8 mouse cellular contexts compared by ENCODE assay signal in the genomic region with DNA sequence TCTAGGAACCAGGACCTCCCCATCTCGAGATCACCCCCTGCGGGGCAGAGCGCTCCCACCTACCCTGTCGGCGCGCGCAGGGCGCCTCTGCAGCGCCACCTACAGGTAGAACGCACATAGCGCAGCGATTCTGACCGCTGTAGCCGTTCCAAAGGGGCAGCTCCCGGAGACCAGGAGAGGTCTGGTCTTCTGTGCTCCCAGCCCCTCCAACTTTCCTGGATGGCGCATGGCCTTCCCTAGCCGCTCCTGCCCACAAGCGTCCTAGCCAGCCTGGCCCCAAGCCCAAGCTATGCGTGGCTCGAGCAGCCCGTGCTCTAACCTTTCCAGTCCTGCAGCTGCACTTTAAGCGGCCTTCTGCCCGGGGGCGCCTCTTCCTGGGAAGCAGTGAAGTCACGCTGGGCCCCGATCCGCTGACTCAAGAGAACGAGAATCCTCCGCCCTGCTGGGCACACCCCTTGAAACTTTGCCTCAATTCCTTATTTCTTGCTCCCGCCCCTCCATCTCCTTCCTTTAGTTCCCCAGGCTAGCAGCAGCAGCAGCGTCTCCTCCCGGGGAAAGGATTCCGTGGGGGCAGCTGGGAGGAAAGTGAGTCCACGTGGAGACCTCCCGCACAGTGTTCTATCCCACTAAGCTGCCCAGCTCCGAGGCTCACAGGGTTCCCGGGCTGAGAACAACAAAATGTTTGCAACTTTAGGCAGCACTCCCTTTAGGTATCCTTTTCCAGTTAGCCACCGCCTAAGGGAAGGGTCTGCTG. TPM values are rescaled to one million over a fixed set of nuclear protein-coding genes. Genes with fewer than 3 reads are reported as not detected.
DNase-seq lines count a peak whose midpoint lies in the region; ATAC-seq and TF ChIP-seq lines count a peak whose summit lies in the region.

A gene (minus strand): TSS at position 379 of the 754 bp plus-strand sequence.

- H3K9ac ChIP-seq in heart, embryonic 16.5 days (ENCODE audit: low read length) = peak within 1 kb of the TSS; percentile 64
- no peak within 1 kb of the TSS for H3K9ac ChIP-seq in liver, embryonic 16.5 days (ENCODE audit: low read depth, low read length)
- H3K9ac ChIP-seq in neural tube, embryonic 13.5 days = peak within 1 kb of the TSS; percentile 60

- ATAC-seq in heart, embryonic 16.5 days (replicated peaks; ENCODE audit: extremely low read depth, insufficient read depth, low FRiP score) = peak; percentile 82
- ATAC-seq in liver, embryonic 16.5 days (ENCODE audit: low read depth) = peak; percentile 62; the same call in 1 of the 2 replicates
- peak; percentile 88 for ATAC-seq in neural tube, embryonic 13.5 days (ENCODE audit: low read depth)

- DNase-seq in CD4-positive, CD25-positive, alpha-beta regulatory T cell, adult 2 months (ENCODE audit: low read depth, low spot score) = peak; percentile 79
- DNase-seq in adrenal gland, postnatal 25 days = peak; percentile 63
- peak; percentile 61 for DNase-seq in kidney, postnatal 14 days
- peak; percentile 80 for DNase-seq in testis, postnatal 10 days (ENCODE audit: low spot score)

- WGBS in heart, embryonic 16.5 days = 14% methylated on average over 38 of the region's 38 CpGs
- WGBS in liver, embryonic 16.5 days (ENCODE audit: insufficient replicate concordance) = 13% methylated on average over 38 of the region's 38 CpGs
- WGBS in neural tube, embryonic 13.5 days = 17% methylated on average over 38 of the region's 38 CpGs

- H3K36me3 ChIP-seq in heart, embryonic 16.5 days (ENCODE audit: control insufficient read depth, insufficient read depth) = no peaks in the 10 kb centered on the region
- H3K36me3 ChIP-seq in liver, embryonic 16.5 days (ENCODE audit: control insufficient read depth, insufficient read depth) = no peaks in the 10 kb centered on the region
- H3K36me3 ChIP-seq in neural tube, embryonic 13.5 days = no peaks in the 10 kb centered on the region

- H3K4me2 ChIP-seq in heart, embryonic 16.5 days (ENCODE audit: low read depth, low read length) = peak within 1 kb of the TSS; percentile 62
- H3K4me2 ChIP-seq in liver, embryonic 16.5 days (ENCODE audit: low read depth, low read length) = peak within 1 kb of the TSS; percentile 61
- peak within 1 kb of the TSS; percentile 62 for H3K4me2 ChIP-seq in neural tube, embryonic 13.5 days

- H3K4me1 ChIP-seq in embryonic fibroblast, embryonic 13.5 days (ENCODE audit: control insufficient read depth, insufficient read depth, low read length) = peaks cover 5% of the 10 kb centered on the region
- H3K4me1 ChIP-seq in heart, embryonic 16.5 days (ENCODE audit: control insufficient read depth, insufficient read depth, low read length) = peaks cover 5% of the 10 kb centered on the region
- no peaks in the 10 kb centered on the region for H3K4me1 ChIP-seq in liver, embryonic 16.5 days (ENCODE audit: control insufficient read depth, low read depth, low read length)
- H3K4me1 ChIP-seq in neural tube, embryonic 13.5 days (replicated peaks) = 0 out of 2 replicates have a peak, but pooled peaks cover 5% of the 10 kb centered on the region

- H3K27ac ChIP-seq in embryonic fibroblast, embryonic 13.5 days (ENCODE audit: insufficient read depth, low read length) = peak within 1 kb of the TSS; percentile 64
- H3K27ac ChIP-seq in heart, embryonic 16.5 days (ENCODE audit: low read length) = 0 out of 2 replicates have a peak within 1 kb of the TSS, but pooled peaks have one; percentile 15
- no peak within 1 kb of the TSS for H3K27ac ChIP-seq in liver, embryonic 16.5 days (ENCODE audit: low read length)
- no peak within 1 kb of the TSS for H3K27ac ChIP-seq in neural tube, embryonic 13.5 days (replicated peaks)

- H3K4me3 ChIP-seq in embryonic fibroblast, embryonic 13.5 days (ENCODE audit: insufficient read depth, low read length) = peak within 1 kb of the TSS; percentile 27
- H3K4me3 ChIP-seq in heart, embryonic 16.5 days (ENCODE audit: low read length) = peak within 1 kb of the TSS; percentile 42
- H3K4me3 ChIP-seq in liver, embryonic 16.5 days (ENCODE audit: low read depth, low read length) = peak within 1 kb of the TSS; percentile 45
- peak within 1 kb of the TSS; percentile 34 for H3K4me3 ChIP-seq in neural tube, embryonic 13.5 days

- no peaks in the 10 kb centered on the region for H3K27me3 ChIP-seq in heart, embryonic 16.5 days (ENCODE audit: control insufficient read depth, insufficient read depth, low read length)
- no peaks in the 10 kb centered on the region for H3K27me3 ChIP-seq in liver, embryonic 16.5 days (ENCODE audit: control insufficient read depth, insufficient read depth, low read depth, low read length)
- H3K27me3 ChIP-seq in neural tube, embryonic 13.5 days = no peaks in the 10 kb centered on the region

- TF ChIP-seq POLR2A in embryonic fibroblast, embryonic 13.5 days (IDR thresholded peaks at IDR 0.05; ENCODE audit: low read depth, low read length) = peak; percentile 54; the same call in 1 of the 2 replicates

- peak; percentile 66 for TF ChIP-seq CTCF in embryonic fibroblast, embryonic 13.5 days (IDR thresholded peaks at IDR 0.05; ENCODE audit: borderline replicate concordance, insufficient read depth, low read length)

- no peaks in the 10 kb centered on the region for H3K9me3 ChIP-seq in heart, embryonic 16.5 days (replicated peaks; ENCODE audit: control insufficient read depth, low read length)
- H3K9me3 ChIP-seq in liver, embryonic 16.5 days (replicated peaks; ENCODE audit: control insufficient read depth, low read length) = no peaks in the 10 kb centered on the region
- H3K9me3 ChIP-seq in neural tube, embryonic 13.5 days = no peaks in the 10 kb centered on the region

RNA-seq across cellular contexts. Expression of the gene that starts here (rescaled TPM):
- total RNA-seq in adrenal gland, postnatal 25 days (2021) = 25.6 and 27.2 TPM in 2 replicates
- 27.1 and 30.6 TPM in 2 replicates for polyA plus RNA-seq in embryonic fibroblast, embryonic 13.5 days (2011; ENCODE audit: insufficient read length, low read depth, missing spikeins)
- 10.0 and 10.1 TPM in 2 replicates for polyA plus RNA-seq in heart, embryonic 16.5 days (2015; fragmentation: Nextera tagmentation; extraction: Ambion mirVana)
- polyA plus RNA-seq in liver, embryonic 16.5 days (2015; fragmentation: Nextera tagmentation; extraction: Ambion mirVana) = 1.9 and 2.8 TPM in 2 replicates
- polyA plus RNA-seq in neural tube, embryonic 13.5 days (2015; fragmentation: Nextera tagmentation; extraction: Ambion mirVana) = 0.85 and 0.92 TPM in 2 replicates

Comparison
In these comparisons a context has a peak if more than half of its experiments do, and no peak if none do; other contexts are left out.
1. Peak in ATAC-seq, H3K4me3 ChIP-seq, H3K9ac ChIP-seq and H3K4me2 ChIP-seq in neural tube, embryonic 13.5 days; RNA of the gene not detected or under 1 TPM.
2. H3K27ac ChIP-seq: peak in embryonic fibroblast, embryonic 13.5 days (single experiment) and heart, embryonic 16.5 days (single experiment); none in liver, embryonic 16.5 days (single experiment) and neural tube, embryonic 13.5 days (single experiment).
3. Peak in every context shown above with its lines, with median percentiles within 50 percentile points of each other: DNase-seq, H3K4me3 ChIP-seq, ATAC-seq and H3K4me2 ChIP-seq.